Mouse (Mus musculus) heart, embryonic 15.5 days (tissue): ENCODE data around the gene Cldn34d. TPM values are rescaled to one million over a fixed set of nuclear protein-coding genes. Genes with fewer than 3 reads are reported as not detected.

Source experiments
- ATAC-seq: fragments of 200-750 bp; cut with Nextera tagmentation; replicated peaks from 2 replicates; pipeline ENCODE4 v1.8.0; 2017; ENCODE audit warnings: low read depth, moderate TSS enrichment; ENCODE audit not compliant: insufficient number of reproducible peaks, insufficient read depth, low FRiP score
- H3K27ac ChIP-seq: fragments of 300-500 bp; sonication (generic); 2 replicates; pipeline ENCODE4 v1.5.1; 2015; ENCODE audit warnings: mild to moderate bottlenecking, inconsistent platforms
- H3K27me3 ChIP-seq: fragments of 300-500 bp; sonication (generic); 2 replicates; pipeline ENCODE4 v1.6.1; 2015; ENCODE audit warnings: inconsistent platforms
- H3K36me3 ChIP-seq: fragments of 300-500 bp; sonication (generic); 2 replicates; pipeline ENCODE4 v1.6.1; 2015; ENCODE audit warnings: mild to moderate bottlenecking, inconsistent platforms
- H3K4me1 ChIP-seq: fragments of 300-500 bp; sonication (generic); replicated peaks from 2 replicates; pipeline ENCODE4 v1.6.1; 2015; ENCODE audit warnings: inconsistent platforms
- H3K4me2 ChIP-seq: fragments of 300-500 bp; sonication (generic); 2 replicates; pipeline ENCODE4 v1.6.1; 2015; ENCODE audit warnings: inconsistent platforms, mild to moderate bottlenecking, moderate library complexity
- H3K4me3 ChIP-seq: fragments of 300-500 bp; sonication (generic); 2 replicates; pipeline ENCODE4 v1.5.1; 2015; ENCODE audit warnings: mild to moderate bottlenecking, inconsistent platforms
- H3K9ac ChIP-seq: fragments of 300-500 bp; sonication (generic); 2 replicates; pipeline ENCODE4 v1.6.1; 2015; ENCODE audit warnings: mild to moderate bottlenecking, inconsistent platforms
- H3K9me3 ChIP-seq: fragments of 300-500 bp; sonication (generic); replicated peaks from 2 replicates; pipeline ENCODE4 v1.6.1; 2016; ENCODE audit warnings: inconsistent platforms
- WGBS: fragments of 180-500 bp; shearing (Covaris S2); methylation state at CpG from one replicate; pipeline ENCODE4 v1.1.7; 2015; ENCODE audit warnings: mixed read lengths; 5-methylcytosine and 5-hydroxymethylcytosine counted together
- polyA plus RNA-seq: library from polyadenylated mRNA; unstranded; fragments of >200 nt; fragmentation: Nextera tagmentation; extraction: Ambion mirVana; gene quantifications from 2 replicates; pipeline ENCODE4 v1.2.1, GENCODE M21; 2015

Gene Cldn34d
- polyA plus RNA-seq = not detected in 2 replicates

DNA sequence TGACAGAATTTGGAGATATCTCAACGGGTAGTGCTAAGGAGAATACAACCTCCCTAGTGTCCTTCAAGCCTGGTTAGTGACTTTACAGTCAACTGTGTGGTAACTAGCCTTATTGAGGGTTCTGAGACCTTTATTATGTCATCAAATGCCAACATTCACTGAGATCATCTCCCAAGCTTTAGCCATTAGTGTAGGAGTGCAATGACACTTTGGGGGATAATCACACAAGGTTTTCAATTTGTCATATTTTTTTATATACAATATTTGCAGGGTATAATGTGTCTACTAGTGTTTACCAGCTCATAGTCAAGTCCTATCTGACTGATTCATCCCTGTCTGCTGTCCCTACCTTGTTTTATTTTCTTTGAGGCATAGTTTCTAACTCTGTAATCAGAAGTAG, at the start of gene Cldn34d:
Cldn34d (minus strand) TSS at position 101 of the 400 bp plus-strand sequence.
- H3K36me3 ChIP-seq = no peaks in the 10 kb centered on the region
- no peak within 1 kb of the TSS for H3K9ac ChIP-seq
- no peak for ATAC-seq
- peaks cover 4% of the 10 kb centered on the region for H3K9me3 ChIP-seq
- H3K4me1 ChIP-seq = no peaks in the 10 kb centered on the region
- H3K4me2 ChIP-seq = no peak within 1 kb of the TSS
- 42% methylated on average over 1 of the region's 1 CpGs for WGBS
- no peak within 1 kb of the TSS for H3K4me3 ChIP-seq
- no peaks in the 10 kb centered on the region for H3K27me3 ChIP-seq
- no peak within 1 kb of the TSS for H3K27ac ChIP-seq

DNA sequence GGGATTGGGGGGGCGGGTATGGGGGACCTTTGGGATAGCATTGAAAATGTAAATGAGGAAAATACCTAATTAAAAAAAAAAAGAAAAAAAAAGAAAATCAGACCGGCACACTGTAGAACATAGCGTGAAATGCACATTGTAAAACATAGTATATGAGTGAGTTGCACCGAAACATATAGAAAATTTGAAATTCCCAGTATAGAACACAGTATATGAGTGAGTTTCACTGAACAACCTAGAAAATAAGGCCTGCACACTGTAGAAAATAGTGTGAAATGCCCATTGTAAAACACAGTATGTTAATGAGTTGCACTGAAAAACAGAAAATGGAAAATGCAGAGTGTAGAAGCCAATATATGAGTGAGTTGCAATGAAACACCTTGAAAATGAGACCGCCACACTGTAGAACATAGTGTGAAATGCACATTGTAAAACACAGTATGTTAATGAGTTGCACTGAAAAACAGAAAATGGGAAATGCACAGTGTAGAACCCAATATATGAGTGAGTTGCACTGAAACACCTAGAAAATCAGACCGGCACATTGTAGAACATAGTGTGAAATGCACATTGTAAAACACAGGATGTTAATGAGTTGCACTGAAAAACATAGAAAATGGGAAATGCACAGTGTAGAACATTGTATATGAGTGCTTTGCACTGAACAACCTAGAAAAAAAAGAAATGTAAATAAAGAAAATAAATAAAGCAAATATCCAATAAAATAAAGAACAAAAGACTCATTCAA, 4.1 kb downstream of the Cldn34d start:
- Histone ChIP-seq H3K4me3 (no peak overlapping the region), H3K9ac (no peak overlapping the region), H3K4me2 (no peak overlapping the region), H3K4me1 (no peaks in the 10 kb centered on the region), H3K27me3 (no peaks in the 10 kb centered on the region), H3K36me3 (no peaks in the 10 kb centered on the region), H3K27ac (no peak overlapping the region), H3K9me3 (peaks cover 4% of the 10 kb centered on the region)
- ATAC-seq = peak; percentile 100
- 47% methylated on average over 5 of the region's 6 CpGs for WGBS

Other genes starting within 250 kb of the Cldn34d start
- gene Cldn34b4, start 209.6 kb downstream of the Cldn34d start, polyA plus RNA-seq = not detected in 2 replicates